Mouse (Mus musculus): ENCODE measurements around the gene Adcy2. TPM values are rescaled to one million over a fixed set of nuclear protein-coding genes. Genes with fewer than 3 reads are reported as not detected.
A peak's percentile ranks its signal among the peaks of the same experiment; 100 is the strongest.

The Adcy2 gene
- total and polyA plus RNA-seq, 3 experiments, result not detected

- peak; percentile 1 for DNase-seq (ENCODE audit: low read depth, low spot score)
These were observed 2.8 kb upstream of the Adcy2 start for GRCm38 (mm10) chr13:69002173-69002572.

DNA sequence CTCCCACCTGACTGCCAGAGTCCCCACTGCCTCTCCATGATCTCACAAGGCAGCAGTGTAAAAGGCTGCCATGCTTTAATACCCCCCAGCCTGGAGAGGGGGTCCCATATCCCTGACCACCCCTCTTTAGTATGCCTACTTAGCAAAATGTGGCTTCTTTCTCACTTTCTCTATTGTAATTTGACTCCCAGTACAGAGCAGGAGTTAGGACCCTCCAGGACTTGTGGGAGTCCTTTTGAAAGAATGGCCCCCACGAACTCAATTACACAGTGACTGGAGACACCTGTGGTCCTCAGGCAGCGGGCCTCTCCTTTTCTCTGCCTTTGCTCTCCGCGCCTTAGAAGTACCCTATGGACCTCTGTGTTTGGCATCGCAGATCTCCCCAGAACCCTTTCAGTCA lies 485 bp upstream of the Adcy2 start:
- Histone ChIP-seq H3K27me3 (ENCODE audit: control insufficient read depth in 1 of 2, insufficient read depth in 2 of 2, low read length in 2 of 2) (no peaks in the 10 kb centered on the region), H3K4me3 (ENCODE audit: control insufficient read depth in 1 of 2, insufficient read depth in 1 of 2, low read depth in 2 of 2, low read length in 2 of 2) (no peak overlapping the region), H3K4me1 (ENCODE audit: control insufficient read depth in 1 of 2, insufficient read depth in 2 of 2, low read length in 2 of 2) (no peaks in the 10 kb centered on the region), H3K9me3 (replicated peaks; ENCODE audit: insufficient read depth, low read length) (no peaks in the 10 kb centered on the region), H3K79me2 (ENCODE audit: control insufficient read depth, insufficient read depth, low read length, poor library complexity) (no peaks in the 10 kb centered on the region), H3K27ac (ENCODE audit: control insufficient read depth, low read depth, low read length) (no peak overlapping the region), H3K9ac (ENCODE audit: control insufficient read depth, low read depth, low read length, poor library complexity, severe bottlenecking) (no peak overlapping the region), H3K36me3 (ENCODE audit: control insufficient read depth in 1 of 2, insufficient read depth in 2 of 2, low read length in 2 of 2) (no peaks in the 10 kb centered on the region)
- TF ChIP-seq MAFK (IDR thresholded peaks at IDR 0.05; ENCODE audit: borderline replicate concordance, low read depth, low read length), result no peak
- TF ChIP-seq TAL1 (IDR thresholded peaks at IDR 0.05; ENCODE audit: low read length), result no peak
- TF ChIP-seq ELF1 (IDR thresholded peaks at IDR 0.05; ENCODE audit: low read depth, low read length), result no peak
- TF ChIP-seq TCF12 (IDR thresholded peaks at IDR 0.05; ENCODE audit: low read depth, low read length), result no peak
- TF ChIP-seq MXI1 (IDR thresholded peaks at IDR 0.05; ENCODE audit: low read depth, low read length), result no peak
- TF ChIP-seq SIN3A (IDR thresholded peaks at IDR 0.05; ENCODE audit: low read length), result no peak
- TF ChIP-seq JUND (IDR thresholded peaks at IDR 0.05; ENCODE audit: low read depth, low read length), result no peak
- TF ChIP-seq RCOR1 (IDR thresholded peaks at IDR 0.05; ENCODE audit: low read depth, low read length), result no peak
- TF ChIP-seq E2F4 (IDR thresholded peaks at IDR 0.05; ENCODE audit: borderline replicate concordance, low read depth, low read length), result no peak
- no peak for TF ChIP-seq CHD2 (IDR thresholded peaks at IDR 0.05; ENCODE audit: low read length)
- TF ChIP-seq GABPA (IDR thresholded peaks at IDR 0.05; ENCODE audit: low read depth, low read length), result no peak
- TF ChIP-seq POLR2AphosphoS5 (IDR thresholded peaks at IDR 0.05; ENCODE audit: borderline replicate concordance, low read depth, low read length), result no peak
- TF ChIP-seq USF1 (IDR thresholded peaks at IDR 0.05; ENCODE audit: low read depth, low read length), result no peak
- TF ChIP-seq MAZ (IDR thresholded peaks at IDR 0.05; ENCODE audit: low read depth, low read length), result no peak
- TF ChIP-seq MAX (IDR thresholded peaks at IDR 0.05; ENCODE audit: low read length), result no peak
- TF ChIP-seq MEF2A (IDR thresholded peaks at IDR 0.05; ENCODE audit: extremely low read depth, insufficient replicate concordance, low read depth, low read length, poor library complexity, severe bottlenecking), result no peak
- no peak for TF ChIP-seq USF2 (IDR thresholded peaks at IDR 0.05; ENCODE audit: borderline replicate concordance in 1 of 2, insufficient read depth in 1 of 2, low read depth in 1 of 2, low read length in 2 of 2)
- no peak for TF ChIP-seq MYC (IDR thresholded peaks at IDR 0.05; ENCODE audit: low read depth, low read length)
- TF ChIP-seq CTCF (IDR thresholded peaks at IDR 0.05 in 2 of 3, conservative IDR thresholded peaks at IDR 0.05 in 1 of 3; ENCODE audit: control insufficient read depth in 1 of 3, insufficient read depth in 1 of 3, low read depth in 2 of 3, low read length in 3 of 3, poor library complexity in 1 of 3, severe bottlenecking in 1 of 3), result no peak
- TF ChIP-seq ZKSCAN1 (IDR thresholded peaks at IDR 0.05; ENCODE audit: low read depth, low read length), result no peak
- no peak for DNase-seq (ENCODE audit: low read depth, low spot score)

More at GRCm38 (mm10) chr13:69002173-69002572, 2.8 kb upstream of the Adcy2 start:
- Histone ChIP-seq H3K27me3 (ENCODE audit: control insufficient read depth in 1 of 2, insufficient read depth in 2 of 2, low read length in 2 of 2) (no peaks in the 10 kb centered on the region), H3K9me3 (replicated peaks; ENCODE audit: insufficient read depth, low read length) (no peaks in the 10 kb centered on the region), H3K4me3 (ENCODE audit: control insufficient read depth in 1 of 2, insufficient read depth in 1 of 2, low read depth in 2 of 2, low read length in 2 of 2) (no peak overlapping the region), H3K4me1 (ENCODE audit: control insufficient read depth in 1 of 2, insufficient read depth in 2 of 2, low read length in 2 of 2) (no peaks in the 10 kb centered on the region), H3K36me3 (ENCODE audit: control insufficient read depth in 1 of 2, insufficient read depth in 2 of 2, low read length in 2 of 2) (no peaks in the 10 kb centered on the region), H3K27ac (ENCODE audit: control insufficient read depth, low read depth, low read length) (no peak overlapping the region), H3K79me2 (ENCODE audit: control insufficient read depth, insufficient read depth, low read length, poor library complexity) (no peaks in the 10 kb centered on the region), H3K9ac (ENCODE audit: control insufficient read depth, low read depth, low read length, poor library complexity, severe bottlenecking) (no peak overlapping the region)
- TF ChIP-seq BHLHE40 (IDR thresholded peaks at IDR 0.05; ENCODE audit: borderline replicate concordance, low read depth, low read length) (no peak), MXI1 (IDR thresholded peaks at IDR 0.05; ENCODE audit: low read depth, low read length) (no peak), CTCF (IDR thresholded peaks at IDR 0.05 in 2 of 3, conservative IDR thresholded peaks at IDR 0.05 in 1 of 3; ENCODE audit: control insufficient read depth in 1 of 3, insufficient read depth in 1 of 3, low read depth in 2 of 3, low read length in 3 of 3, poor library complexity in 1 of 3, severe bottlenecking in 1 of 3) (peak in 1 of 3 experiments; percentile 4; a peak in 1 of 6 replicates), JUND (IDR thresholded peaks at IDR 0.05; ENCODE audit: low read depth, low read length) (no peak)

Data from MEL (cell line).